Comparison of ENCODE assay signal across 9 mouse cellular contexts in genomic region chr12:80228356-80228755, GRCm38 (mm10). TPM values are rescaled to one million over a fixed set of nuclear protein-coding genes. Genes with fewer than 3 reads are reported as not detected.
DNase-seq lines count a peak whose midpoint lies in the region; ATAC-seq and TF ChIP-seq lines count a peak whose summit lies in the region.
"Had no signal": no experiment of that assay in that cellular context is flagged by ENCODE, and none has a peak within 500 bp of the region (broad histone marks: within the 10 kb centered on the region; RNA-seq: fewer than 3 reads in every experiment).

No protein-coding gene starts in this region.

- H3K4me3 ChIP-seq in gastrocnemius, adult 2 months = no peak overlapping the region
- H3K4me3 ChIP-seq in megakaryocyte, embryonic 14.5 days (replicated peaks) = peak overlapping the region; percentile 72
- H3K4me3 ChIP-seq in heart, embryonic 16.5 days (ENCODE audit: low read length) = no peak overlapping the region
- H3K4me3 ChIP-seq in small intestine, adult 2 months (ENCODE audit: low read depth, low read length) = no peak overlapping the region

- peak overlapping the region; percentile 82 for H3K27ac ChIP-seq in gastrocnemius, adult 2 months
- H3K27ac ChIP-seq in heart, embryonic 16.5 days (ENCODE audit: low read length) = peak overlapping the region; percentile 96
- H3K27ac ChIP-seq in small intestine, adult 2 months (ENCODE audit: insufficient read depth, low read depth, low read length) = peak overlapping the region; percentile 34; the same call in 1 of the 2 replicates

- no peaks in the 10 kb centered on the region for H3K9me3 ChIP-seq in megakaryocyte, embryonic 14.5 days
- no peaks in the 10 kb centered on the region for H3K9me3 ChIP-seq in heart, embryonic 16.5 days (replicated peaks; ENCODE audit: control insufficient read depth, low read length)

- H3K4me2 ChIP-seq in heart, embryonic 16.5 days (ENCODE audit: low read depth, low read length) = no peak overlapping the region

- intact Hi-C loops in gastrocnemius, adult 2 months (cut with DNase I) = no loop called here

- ATAC-seq in megakaryocyte, adult 5-6 weeks (ENCODE audit: poor library complexity, severe bottlenecking) = no peak
- ATAC-seq in heart, embryonic 16.5 days (replicated peaks; ENCODE audit: extremely low read depth, insufficient read depth, low FRiP score) = no peak
- ATAC-seq: activated CD4-positive, CD25-positive, alpha-beta regulatory T cell, adult 4 months had no signal

- peaks cover 46% of the 10 kb centered on the region for H3K36me3 ChIP-seq in megakaryocyte, embryonic 14.5 days (replicated peaks; ENCODE audit: low read length)
- H3K36me3 ChIP-seq in heart, embryonic 16.5 days (ENCODE audit: control insufficient read depth, insufficient read depth) = no peaks in the 10 kb centered on the region
- 0 out of 2 replicates have a peak, but pooled peaks cover 2% of the 10 kb centered on the region for H3K36me3 ChIP-seq in small intestine, adult 2 months (ENCODE audit: control insufficient read depth, insufficient read depth, low read length)

- H3K9ac ChIP-seq in heart, embryonic 16.5 days (ENCODE audit: low read length) = 0 out of 2 replicates have a peak overlapping the region, but pooled peaks have one; percentile 16

- WGBS in heart, embryonic 16.5 days = 60% methylated on average over 5 of the region's 5 CpGs
- 49% methylated on average over 5 of the region's 5 CpGs for WGBS in small intestine, adult 2 months

- H3K27me3 ChIP-seq in megakaryocyte, embryonic 14.5 days (replicated peaks) = no peaks in the 10 kb centered on the region
- H3K27me3 ChIP-seq in heart, embryonic 16.5 days (ENCODE audit: control insufficient read depth, insufficient read depth, low read length) = no peaks in the 10 kb centered on the region
- H3K27me3 ChIP-seq in small intestine, adult 2 months (ENCODE audit: control insufficient read depth, insufficient read depth, low read length) = no peaks in the 10 kb centered on the region

- TF ChIP-seq POLR2A in small intestine, adult 2 months (IDR thresholded peaks at IDR 0.05; ENCODE audit: low read depth, low read length) = no peak

- peaks cover 91% of the 10 kb centered on the region for H3K4me1 ChIP-seq in megakaryocyte, embryonic 14.5 days
- peaks cover 87% of the 10 kb centered on the region for H3K4me1 ChIP-seq in heart, embryonic 16.5 days (ENCODE audit: control insufficient read depth, insufficient read depth, low read length)
- peaks cover 37% of the 10 kb centered on the region for H3K4me1 ChIP-seq in small intestine, adult 2 months (ENCODE audit: control insufficient read depth, insufficient read depth, insufficient read length, low read length)

- no peak for DNase-seq in gastrocnemius, adult 2 months
- DNase-seq in gastrocnemius, adult 8-10 months (ENCODE audit: low spot score in 2 of 2) = no peak
- DNase-seq in layer of hippocampus, postnatal 10 days (ENCODE audit: low spot score in 2 of 2) = no peak
- DNase-seq in thymus, postnatal 36 days = no peak

- TF ChIP-seq CTCF in gastrocnemius, adult 2 months (IDR thresholded peaks at IDR 0.05) = no peak
- TF ChIP-seq CTCF in small intestine, adult 2 months (IDR thresholded peaks at IDR 0.05; ENCODE audit: extremely low read depth, insufficient read length, insufficient replicate concordance, low read depth, low read length) = no peak

RNA-seq across cellular contexts. Expression of gene Actn1, which starts 31.8 kb away (rescaled TPM):
- 10 to 100 TPM in 1 of 2 experiments, 1 to 10 TPM in 1; 8.4 to 11.9 TPM for total RNA-seq in gastrocnemius, adult 2 months (2021)
- total RNA-seq in gastrocnemius, adult 8-10 months (2022) = 1 to 10 TPM; 6.1 to 9.6 (median 7.4) TPM
- 408 and 519 TPM in 2 replicates for polyA plus RNA-seq in megakaryocyte, embryonic 14.5 days (2012; ENCODE audit: insufficient read depth, low replicate concordance)
- total RNA-seq in megakaryocyte, adult 5-6 weeks (2015) = 31.2 and 38.6 TPM in 2 replicates
- total RNA-seq in megakaryocyte, adult 5-6 weeks (2017) = 30.9 and 52.5 TPM in 2 replicates
- polyA plus RNA-seq in heart, embryonic 16.5 days (2015; fragmentation: Nextera tagmentation; extraction: Ambion mirVana) = 31.0 and 33.1 TPM in 2 replicates
- 53.1 and 55.5 TPM in 2 replicates for polyA plus RNA-seq in small intestine, adult 2 months (2012; rRNA removed)
- total RNA-seq in layer of hippocampus, postnatal 10 days (2021) = 10 to 100 TPM; 69.2 to 77.9 TPM

Comparison
In these comparisons a context has a peak if more than half of its experiments do, and no peak if none do; other contexts are left out.
1. H3K27ac ChIP-seq: peak in every context shown above with its lines; median percentile 96 in heart, embryonic 16.5 days; 82 in gastrocnemius, adult 2 months; 34 in small intestine, adult 2 months.